Mouse (Mus musculus) myocyte (in vitro differentiated cells): ENCODE data around the gene Gm20388.

Experiments
- CEBPB ChIP-seq: IDR thresholded peaks from 2 replicates; pipeline ENCODE4 v1.6.1; 2011; ENCODE audit warnings: mild to moderate bottlenecking, moderate library complexity; ENCODE audit not compliant: poor library complexity, insufficient read depth, severe bottlenecking
- E2F4 ChIP-seq: IDR thresholded peaks from one replicate; pipeline ENCODE4 v1.6.1; 2011; ENCODE audit warnings: mild to moderate bottlenecking, control low read depth, moderate library complexity; ENCODE audit not compliant: insufficient read depth
- MAX ChIP-seq: IDR thresholded peaks from one replicate; pipeline ENCODE4 v1.6.1; 2011; ENCODE audit warnings: low read depth, mild to moderate bottlenecking, control low read depth
- MYOG ChIP-seq, 3 experiments: IDR thresholded peaks; one replicate each; pipeline ENCODE4 v1.6.1; 2011; ENCODE audit warnings: control low read depth in 2 of 3, low read depth in 2 of 3, mild to moderate bottlenecking in 2 of 3; ENCODE audit not compliant: insufficient read length in 2 of 3, control insufficient read depth in 1 of 3, insufficient read depth in 1 of 3
- POLR2A ChIP-seq: IDR thresholded peaks from one replicate; pipeline ENCODE4 v1.6.1; 2011; ENCODE audit warnings: low read depth, mild to moderate bottlenecking, control low read depth, moderate library complexity; ENCODE audit not compliant: insufficient read length
- POLR2AphosphoS2 ChIP-seq: IDR thresholded peaks from one replicate; pipeline ENCODE4 v1.6.1; 2011; ENCODE audit warnings: low read depth, control low read depth; ENCODE audit not compliant: insufficient read length
- TCF12 ChIP-seq: IDR thresholded peaks from one replicate; pipeline ENCODE4 v1.6.1; 2011; ENCODE audit warnings: mild to moderate bottlenecking, control low read depth; ENCODE audit not compliant: poor library complexity, insufficient read depth, severe bottlenecking

- TF ChIP-seq POLR2A: no peak
- no peak for TF ChIP-seq TCF12
- no peak for TF ChIP-seq E2F4
- no peak for TF ChIP-seq CEBPB
- no peak for TF ChIP-seq MYOG (IDR thresholded peaks at IDR 0.05; ENCODE audit: control insufficient read depth in 1 of 3, insufficient read depth in 1 of 3, insufficient read length in 2 of 3, low read depth in 2 of 3)
- TF ChIP-seq POLR2AphosphoS2: no peak
- TF ChIP-seq MAX: no peak
These were observed 1219.9 kb downstream of the Gm20388 start for GRCm38 (mm10) chr8:121130522-121130921.
